Mouse (Mus musculus): ENCODE data around the gene Tmem170b.

DNA sequence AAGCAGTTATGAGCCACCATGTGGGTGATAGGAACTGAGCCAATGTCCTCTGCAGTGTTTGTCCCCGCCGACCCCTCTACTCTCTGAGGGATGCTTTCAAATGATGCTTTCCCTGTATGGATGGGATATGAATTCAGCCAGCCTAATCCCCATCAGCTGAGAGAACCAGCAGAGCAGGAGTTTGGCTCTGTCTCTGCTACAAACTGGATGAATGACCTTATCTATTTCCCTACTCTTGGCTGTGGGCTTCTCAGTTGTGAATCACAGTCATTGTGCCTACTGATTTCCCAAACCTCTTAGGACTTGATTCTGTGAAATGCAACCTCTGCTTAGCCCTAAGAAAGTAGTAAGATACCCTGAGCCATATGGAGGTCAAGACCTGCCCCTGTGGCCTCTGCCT lies 64.2 kb downstream of the Tmem170b start:
- TF ChIP-seq CTCF (IDR thresholded peaks at IDR 0.05; ENCODE audit: borderline replicate concordance, extremely low read depth, insufficient read depth, insufficient read length): no peak
- TF ChIP-seq POLR2A (IDR thresholded peaks at IDR 0.05; ENCODE audit: borderline replicate concordance, extremely low read depth, insufficient read depth, insufficient read length, poor library complexity, severe bottlenecking): no peak
